Mouse (Mus musculus) liver, adult 2 months (tissue): ENCODE measurements at regions not wholly inside any gene's neighbourhood (a gene's known extent, or its start where the extent isn't known, plus 50 kb on each side); places are given as distances from the start of the nearest gene placed in this dataset.

Experiments
- DNase-seq: peaks from one replicate; pipeline ENCODE4 v3.0.0-alpha.2; 2011; ENCODE audit warnings: low read depth, low spot score; ENCODE audit errors: extremely low read depth
- H3K27ac ChIP-seq: fragments of 200-500 bp; replicated peaks from 2 replicates; pipeline ENCODE4 v1.5.1; 2012; ENCODE audit warnings: low read depth, mild to moderate bottlenecking, control low read depth, inconsistent platforms, low read length; ENCODE audit not compliant: insufficient read depth
- H3K27me3 ChIP-seq: fragments of 200-500 bp; 2 replicates; pipeline ENCODE4 v1.6.1; 2012; ENCODE audit warnings: mild to moderate bottlenecking, moderate library complexity, low read length, inconsistent platforms; ENCODE audit not compliant: control insufficient read depth, insufficient read depth
- H3K36me3 ChIP-seq: fragments of 200-500 bp; 2 replicates; pipeline ENCODE4 v1.6.1; 2012; ENCODE audit warnings: low read length, inconsistent platforms; ENCODE audit not compliant: control insufficient read depth, insufficient read depth
- H3K4me1 ChIP-seq: fragments of 200-500 bp; 2 replicates; pipeline ENCODE4 v1.6.1; 2011; ENCODE audit warnings: low read length; ENCODE audit not compliant: control insufficient read depth, insufficient read depth
- H3K4me3 ChIP-seq: fragments of 200-500 bp; 2 replicates; pipeline ENCODE4 v1.5.1; 2011; ENCODE audit warnings: low read depth, mild to moderate bottlenecking, control low read depth, low read length, moderate library complexity; ENCODE audit not compliant: insufficient read depth
- H3K79me2 ChIP-seq: fragments of 200-500 bp; 2 replicates; pipeline ENCODE4 v1.6.1; 2012; ENCODE audit warnings: inconsistent platforms, mild to moderate bottlenecking, low read length, moderate library complexity; ENCODE audit not compliant: control insufficient read depth, insufficient read depth
- H3K9ac ChIP-seq: fragments of 200-500 bp; 2 replicates; pipeline ENCODE4 v1.6.1; 2012; ENCODE audit warnings: low read depth, mild to moderate bottlenecking, control low read depth, inconsistent platforms, low read length
- CTCF ChIP-seq: fragments of 200-500 bp; IDR thresholded peaks from 2 replicates; pipeline ENCODE4 v1.5.1; 2011; ENCODE audit warnings: low read depth, low read length, control low read depth
- POLR2A ChIP-seq: fragments of 200-500 bp; IDR thresholded peaks from 2 replicates; pipeline ENCODE4 v1.6.1; 2011; ENCODE audit warnings: low read length, control low read depth; ENCODE audit not compliant: insufficient read depth; ENCODE audit errors: extremely low read depth
- WGBS: fragments of 180-500 bp; shearing (Covaris S2); methylation state at CpG from one replicate; pipeline ENCODE4 v1.1.7; 2018; 5-methylcytosine and 5-hydroxymethylcytosine counted together

DNA sequence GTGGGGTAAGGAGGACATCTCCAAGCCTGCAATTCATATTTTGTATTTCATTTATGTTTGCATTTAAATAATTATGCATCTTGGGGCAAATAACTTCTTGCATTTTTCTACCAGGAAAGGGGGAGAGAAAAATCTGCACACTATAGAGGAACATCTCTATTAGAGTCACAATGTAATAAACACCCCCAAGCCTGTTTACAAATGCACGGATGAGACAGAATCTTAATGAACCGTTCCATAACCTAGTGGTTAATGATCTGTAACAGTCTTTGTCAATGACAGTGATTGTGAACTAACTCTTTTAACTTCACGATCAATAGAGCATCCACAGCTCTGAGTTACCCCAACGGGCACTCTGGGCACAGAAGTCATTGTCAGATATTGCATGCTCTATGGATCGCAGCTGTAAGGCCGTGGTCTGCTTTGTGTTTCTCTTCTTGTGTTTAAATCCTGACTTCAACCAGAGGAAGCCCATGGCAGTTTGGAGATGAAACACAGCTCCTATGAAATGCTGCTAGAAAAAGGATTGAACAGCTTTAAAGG lies 1520.2 kb upstream of the Dsel start:
- Histone ChIP-seq H3K36me3 (no peaks in the 10 kb centered on the region), H3K4me3 (no peak overlapping the region), H3K27me3 (no peaks in the 10 kb centered on the region), H3K27ac (no peak overlapping the region), H3K79me2 (no peaks in the 10 kb centered on the region), H3K9ac (no peak overlapping the region), H3K4me1 (no peaks in the 10 kb centered on the region)
- TF ChIP-seq CTCF (no peak), POLR2A (no peak)
- 83% methylated on average over 6 of the region's 6 CpGs for WGBS
- no peak for DNase-seq

DNA sequence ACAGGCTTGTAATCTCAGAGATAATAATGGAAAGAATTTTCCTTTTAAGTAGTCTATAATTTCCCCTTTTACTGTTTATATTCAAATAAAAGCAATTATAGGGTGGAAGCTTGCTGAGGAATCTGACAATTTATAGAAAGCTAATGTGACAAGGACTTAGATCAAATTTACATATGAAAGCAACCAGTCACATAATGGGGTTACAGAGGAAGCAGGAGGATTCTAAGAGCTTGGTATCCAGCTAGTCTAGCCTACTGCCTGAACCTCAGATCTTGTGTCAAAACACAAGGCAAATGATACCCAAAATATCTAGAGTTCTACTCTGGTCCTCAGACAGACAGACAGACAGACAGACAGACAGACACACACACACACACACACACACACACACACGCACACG lies 1519.0 kb upstream of the Dsel start:
- H3K27ac ChIP-seq = no peak overlapping the region
- no peak for DNase-seq
- no peak overlapping the region for H3K4me3 ChIP-seq
- H3K9ac ChIP-seq = no peak overlapping the region
- H3K4me1 ChIP-seq = no peaks in the 10 kb centered on the region
- H3K27me3 ChIP-seq = no peaks in the 10 kb centered on the region
- no peaks in the 10 kb centered on the region for H3K79me2 ChIP-seq
- TF ChIP-seq POLR2A = no peak
- no peak for TF ChIP-seq CTCF
- 80% methylated on average over 2 of the region's 2 CpGs for WGBS
- no peaks in the 10 kb centered on the region for H3K36me3 ChIP-seq

DNA sequence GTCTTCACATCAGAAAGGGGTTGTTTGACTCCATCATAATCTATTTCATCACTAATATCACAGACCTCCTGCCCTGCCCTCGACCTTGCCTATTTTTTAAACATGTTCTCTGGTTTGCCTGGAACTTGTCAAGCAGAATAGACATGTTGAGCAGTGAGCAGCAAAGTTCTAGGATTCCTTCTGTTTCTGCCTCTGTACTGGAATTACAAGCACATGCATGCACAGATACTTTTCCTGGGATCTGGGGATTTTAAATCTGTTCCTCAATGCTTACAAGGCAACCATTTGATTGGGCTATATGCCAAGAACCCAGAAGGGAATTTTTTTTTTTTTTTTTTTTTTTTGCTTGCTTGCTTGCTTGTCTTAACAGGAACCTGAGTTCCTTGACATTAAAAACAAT lies 1508.0 kb upstream of the Dsel start:
- WGBS = 35% methylated on average over 1 of the region's 1 CpGs
- H3K36me3 ChIP-seq = no peaks in the 10 kb centered on the region
- no peak for TF ChIP-seq CTCF
- TF ChIP-seq POLR2A = no peak
- no peaks in the 10 kb centered on the region for H3K79me2 ChIP-seq
- no peak overlapping the region for H3K27ac ChIP-seq
- H3K4me3 ChIP-seq = no peak overlapping the region
- DNase-seq = no peak
- H3K4me1 ChIP-seq = no peaks in the 10 kb centered on the region
- H3K9ac ChIP-seq = no peak overlapping the region
- no peaks in the 10 kb centered on the region for H3K27me3 ChIP-seq

DNA sequence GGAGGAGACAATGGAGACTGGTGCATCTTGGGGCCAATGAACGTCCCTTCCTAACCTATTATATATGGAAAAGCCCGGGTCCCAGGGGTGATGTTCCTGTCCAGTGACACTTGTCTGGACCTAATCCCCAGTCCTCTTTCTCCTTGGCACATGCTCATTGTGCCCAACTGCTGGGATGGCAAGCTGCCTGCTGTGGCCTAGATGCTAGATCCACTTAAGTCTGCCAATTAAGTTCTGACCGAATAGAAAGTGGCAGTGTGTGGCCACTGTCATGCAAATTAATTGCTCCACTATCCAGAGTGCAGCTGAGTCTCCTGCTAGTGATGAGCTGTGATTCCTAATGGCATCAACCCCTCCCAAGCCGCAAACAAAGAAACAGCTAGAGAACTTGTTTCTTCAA lies 1493.5 kb upstream of the Dsel start:
- Histone ChIP-seq H3K27me3 (no peaks in the 10 kb centered on the region), H3K9ac (no peak overlapping the region), H3K27ac (no peak overlapping the region), H3K36me3 (no peaks in the 10 kb centered on the region), H3K4me1 (no peaks in the 10 kb centered on the region), H3K4me3 (no peak overlapping the region), H3K79me2 (no peaks in the 10 kb centered on the region)
- 76% methylated on average over 4 of the region's 4 CpGs for WGBS
- DNase-seq = no peak
- no peak for TF ChIP-seq CTCF
- TF ChIP-seq POLR2A = no peak

DNA sequence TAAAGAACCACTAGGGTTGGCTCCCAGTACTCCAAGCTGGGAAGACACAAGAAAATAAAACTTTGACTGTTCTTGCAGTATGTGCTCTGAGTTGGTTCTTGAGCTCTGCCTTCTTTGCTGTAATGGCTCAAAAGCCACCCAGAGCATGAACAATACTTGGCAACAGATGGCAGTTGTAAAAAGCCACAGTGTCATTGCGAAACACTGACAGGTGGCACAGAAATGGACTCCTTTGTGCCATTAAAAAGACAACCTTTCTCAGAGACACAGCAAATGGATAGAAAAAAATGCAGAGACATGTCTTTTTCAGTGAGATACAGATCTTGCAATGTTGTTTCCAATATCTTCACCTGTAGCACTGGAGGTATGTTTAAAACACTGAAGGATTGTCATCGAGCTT lies 1443.3 kb upstream of the Dsel start:
- Histone ChIP-seq H3K79me2 (no peaks in the 10 kb centered on the region), H3K4me3 (no peak overlapping the region), H3K27me3 (no peaks in the 10 kb centered on the region), H3K36me3 (no peaks in the 10 kb centered on the region), H3K4me1 (no peaks in the 10 kb centered on the region), H3K9ac (no peak overlapping the region), H3K27ac (no peak overlapping the region)
- TF ChIP-seq POLR2A = no peak
- no peak for TF ChIP-seq CTCF
- WGBS = 87% methylated on average over 2 of the region's 2 CpGs
- peak; percentile 0 for DNase-seq

DNA sequence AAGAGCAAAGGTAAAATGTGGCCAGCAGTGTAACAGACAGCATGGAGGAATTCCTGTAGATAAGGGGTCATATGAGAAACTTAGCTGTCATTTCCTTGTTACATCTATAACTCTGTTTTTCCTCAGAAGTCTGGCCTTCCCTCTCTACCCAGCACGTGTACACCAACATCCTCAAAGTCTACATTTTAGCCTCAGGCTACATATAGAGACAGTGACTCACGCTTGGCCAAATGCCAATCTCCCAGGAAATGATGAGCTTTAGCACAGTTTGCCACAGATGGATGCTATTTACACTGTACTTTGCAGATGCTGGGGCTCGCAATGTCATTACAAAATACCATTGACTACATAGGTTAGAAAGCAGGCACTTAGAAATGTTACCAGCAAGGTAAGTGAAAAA lies 1433.1 kb upstream of the Dsel start:
- 67% methylated on average over 3 of the region's 3 CpGs for WGBS
- H3K4me3 ChIP-seq = no peak overlapping the region
- no peak overlapping the region for H3K27ac ChIP-seq
- H3K4me1 ChIP-seq = no peaks in the 10 kb centered on the region
- no peak for DNase-seq
- TF ChIP-seq POLR2A (no peak), CTCF (no peak)
- H3K36me3 ChIP-seq = no peaks in the 10 kb centered on the region
- H3K79me2 ChIP-seq = no peaks in the 10 kb centered on the region; the same call in 1 of the 2 replicates
- no peaks in the 10 kb centered on the region for H3K27me3 ChIP-seq
- no peak overlapping the region for H3K9ac ChIP-seq
